Mouse (Mus musculus) liver, embryonic 11.5 days (tissue): ENCODE measurements around the gene Rbms1. TPM values are rescaled to one million over a fixed set of nuclear protein-coding genes. Genes with fewer than 3 reads are reported as not detected.

Experiments
- ATAC-seq: fragments of 200-750 bp; cut with Nextera tagmentation; replicated peaks from 2 replicates; pipeline ENCODE4 v1.8.0; 2017; ENCODE audit warnings: moderate number of reproducible peaks, mild to moderate bottlenecking, moderate TSS enrichment, moderate library complexity; ENCODE audit not compliant: low FRiP score
- DNase-seq: peaks from one replicate; pipeline ENCODE4 v3.0.0-alpha.2; 2017; ENCODE audit warnings: low spot score
- H3K27ac ChIP-seq: fragments of 300-500 bp; sonication (generic); 2 replicates; pipeline ENCODE4 v1.5.1; 2014; ENCODE audit warnings: mild to moderate bottlenecking, low read depth, low read length, control low read depth
- H3K27me3 ChIP-seq: fragments of 300-500 bp; sonication (generic); replicated peaks from 2 replicates; pipeline ENCODE4 v1.6.1; 2014; ENCODE audit warnings: low read length, mixed read lengths; ENCODE audit not compliant: control insufficient read depth, insufficient read depth
- H3K36me3 ChIP-seq: fragments of 300-500 bp; sonication (generic); 2 replicates; pipeline ENCODE4 v1.6.1; 2014; ENCODE audit warnings: mild to moderate bottlenecking, low read length, moderate library complexity, mixed read lengths; ENCODE audit not compliant: control insufficient read depth, insufficient read depth
- H3K4me1 ChIP-seq: fragments of 300-500 bp; sonication (generic); replicated peaks from 2 replicates; pipeline ENCODE4 v1.6.1; 2014; ENCODE audit warnings: low read length, mixed read lengths; ENCODE audit not compliant: control insufficient read depth, insufficient read depth
- H3K4me2 ChIP-seq: fragments of 300-500 bp; sonication (generic); 2 replicates; pipeline ENCODE4 v1.6.1; 2014; ENCODE audit warnings: mild to moderate bottlenecking, control low read depth, moderate library complexity
- H3K4me3 ChIP-seq: fragments of 300-500 bp; sonication (generic); 2 replicates; pipeline ENCODE4 v1.5.1; 2014; ENCODE audit warnings: low read depth, low read length, control low read depth
- H3K9ac ChIP-seq: fragments of 300-500 bp; sonication (generic); 2 replicates; pipeline ENCODE4 v1.6.1; 2014; ENCODE audit warnings: low read depth, low read length, control low read depth
- H3K9me3 ChIP-seq: fragments of 300-500 bp; sonication (generic); 2 replicates; pipeline ENCODE4 v1.6.1; 2016; ENCODE audit warnings: low read length, inconsistent platforms, mixed read lengths; ENCODE audit not compliant: control insufficient read depth
- WGBS: fragments of 180-500 bp; shearing (Covaris S2); extraction: QIAGEN DNeasy Blood & Tissue Kit; methylation state at CpG from one replicate; pipeline ENCODE4 v1.1.7; 2014; 5-methylcytosine and 5-hydroxymethylcytosine counted together
- polyA plus RNA-seq: library from polyadenylated mRNA; unstranded; fragments of >200 nt; fragmentation: Nextera tagmentation; extraction: Ambion mirVana; gene quantifications from 2 replicates; pipeline ENCODE4 v1.2.1, GENCODE M21; 2014

Rbms1 gene
- polyA plus RNA-seq, 1 experiment from 2014 or later, result 80.8 TPM

- H3K9me3 ChIP-seq, result no peaks in the 10 kb centered on the region
- no peak overlapping the region for H3K9ac ChIP-seq
- H3K4me1 ChIP-seq, result no peaks in the 10 kb centered on the region
- H3K27me3 ChIP-seq, result no peaks in the 10 kb centered on the region
- no peak overlapping the region for H3K27ac ChIP-seq
- ATAC-seq (no peak), DNase-seq (no peak)
- 43% methylated on average over 3 of the region's 3 CpGs for WGBS
- no peak overlapping the region for H3K4me3 ChIP-seq
- H3K36me3 ChIP-seq, result no peaks in the 10 kb centered on the region; the same call in 1 of the 2 replicates
- H3K4me2 ChIP-seq, result no peak overlapping the region
Measured at GRCm38 (mm10) chr2:60948241-60948640, 14.8 kb downstream of the Rbms1 start.

GRCm38 (mm10) chr2:60947817-60948216, 15.2 kb downstream of the Rbms1 start:
- ATAC-seq, result no peak
- H3K9ac ChIP-seq, result no peak overlapping the region
- H3K4me1 ChIP-seq, result no peaks in the 10 kb centered on the region
- H3K4me3 ChIP-seq, result no peak overlapping the region
- no peaks in the 10 kb centered on the region; the same call in 1 of the 2 replicates for H3K36me3 ChIP-seq
- no peaks in the 10 kb centered on the region for H3K27me3 ChIP-seq
- no peaks in the 10 kb centered on the region for H3K9me3 ChIP-seq
- 53% methylated on average over 4 of the region's 4 CpGs for WGBS
- H3K27ac ChIP-seq, result no peak overlapping the region
- no peak overlapping the region for H3K4me2 ChIP-seq
- DNase-seq, result no peak

GRCm38 (mm10) chr2:60940454-60940961, 22.5 kb downstream of the Rbms1 start:
- Histone ChIP-seq H3K4me2 (peak overlapping the region; percentile 26), H3K27me3 (no peaks in the 10 kb centered on the region), H3K27ac (0 out of 2 replicates have a peak overlapping the region, but pooled peaks have one; percentile 32), H3K4me3 (no peak overlapping the region), H3K9me3 (no peaks in the 10 kb centered on the region), H3K36me3 (no peaks in the 10 kb centered on the region), H3K4me1 (peaks cover 4% of the 10 kb centered on the region; the same call in 1 of the 2 replicates), H3K9ac (no peak overlapping the region)
- WGBS, result 56% methylated on average over 8 of the region's 8 CpGs
- DNase-seq (no peak), ATAC-seq (peak; percentile 67)

GRCm38 (mm10) chr2:60939957-60940356, 23.0 kb downstream of the Rbms1 start:
- Histone ChIP-seq H3K4me3 (no peak overlapping the region), H3K4me1 (peaks cover 4% of the 10 kb centered on the region; the same call in 1 of the 2 replicates), H3K4me2 (peak overlapping the region; percentile 26), H3K27ac (no peak overlapping the region), H3K9me3 (no peaks in the 10 kb centered on the region), H3K9ac (no peak overlapping the region), H3K36me3 (no peaks in the 10 kb centered on the region), H3K27me3 (no peaks in the 10 kb centered on the region)
- 53% methylated on average over 2 of the region's 2 CpGs for WGBS
- ATAC-seq, result no peak
- no peak for DNase-seq

- Histone ChIP-seq H3K36me3 (no peaks in the 10 kb centered on the region), H3K4me3 (no peak overlapping the region), H3K9me3 (no peaks in the 10 kb centered on the region), H3K27me3 (no peaks in the 10 kb centered on the region), H3K4me1 (peaks cover 4% of the 10 kb centered on the region; the same call in 1 of the 2 replicates), H3K4me2 (no peak overlapping the region), H3K27ac (no peak overlapping the region), H3K9ac (no peak overlapping the region)
- DNase-seq, result no peak
- no peak for ATAC-seq
- 93% methylated on average over 14 of the region's 14 CpGs for WGBS
Measured at GRCm38 (mm10) chr2:60936910-60937309, 26.1 kb downstream of the Rbms1 start.

GRCm38 (mm10) chr2:60928948-60929347, 34.0 kb downstream of the Rbms1 start:
- Histone ChIP-seq H3K36me3 (no peaks in the 10 kb centered on the region), H3K27me3 (no peaks in the 10 kb centered on the region), H3K27ac (no peak overlapping the region), H3K4me3 (no peak overlapping the region), H3K9ac (no peak overlapping the region), H3K4me2 (no peak overlapping the region), H3K9me3 (no peaks in the 10 kb centered on the region), H3K4me1 (peaks cover 4% of the 10 kb centered on the region)
- DNase-seq (no peak), ATAC-seq (no peak)
- 86% methylated on average over 5 of the region's 5 CpGs for WGBS

- Histone ChIP-seq H3K27ac (no peak overlapping the region), H3K27me3 (no peaks in the 10 kb centered on the region), H3K9me3 (no peaks in the 10 kb centered on the region), H3K4me2 (no peak overlapping the region), H3K9ac (no peak overlapping the region), H3K4me1 (peaks cover 10% of the 10 kb centered on the region), H3K36me3 (no peaks in the 10 kb centered on the region), H3K4me3 (no peak overlapping the region)
- 56% methylated on average over 8 of the region's 8 CpGs for WGBS
- ATAC-seq, result no peak
- DNase-seq, result no peak
Measured at GRCm38 (mm10) chr2:60927906-60928775, 34.9 kb downstream of the Rbms1 start.

GRCm38 (mm10) chr2:60925063-60925462, 37.9 kb downstream of the Rbms1 start:
- ATAC-seq (no peak), DNase-seq (no peak)
- no peak overlapping the region for H3K4me2 ChIP-seq
- no peaks in the 10 kb centered on the region for H3K36me3 ChIP-seq
- no peak overlapping the region for H3K9ac ChIP-seq
- H3K4me3 ChIP-seq, result no peak overlapping the region
- H3K4me1 ChIP-seq, result peaks cover 15% of the 10 kb centered on the region
- no peak overlapping the region for H3K27ac ChIP-seq
- no peaks in the 10 kb centered on the region for H3K9me3 ChIP-seq
- H3K27me3 ChIP-seq, result no peaks in the 10 kb centered on the region
- 69% methylated on average over 5 of the region's 5 CpGs for WGBS
